Mouse (Mus musculus) frontal cortex, adult 2 months (tissue): ENCODE results near the gene Aldh6a1. TPM values are rescaled to one million over a fixed set of nuclear protein-coding genes. Genes with fewer than 3 reads are reported as not detected.

ENCODE experiments used
- DNase-seq, 2 experiments: peaks; one replicate each; pipeline ENCODE4 v3.0.0; 2022; ENCODE audit warnings: low spot score in 1 of 2; ENCODE audit errors: extremely low spot score in 1 of 2
- polyA plus RNA-seq: library from polyadenylated mRNA; depleted of rRNA; stranded (reverse); fragments of >200 nt; gene quantifications from 2 replicates; pipeline ENCODE4 v1.2.3, GENCODE M21; 2012

The Aldh6a1 gene
- polyA plus RNA-seq, 1 experiment, result 56.4 TPM

- peak; percentile 64 to 82 for DNase-seq
Measured at GRCm38 (mm10) chr12:84416834-84417604, 33.8 kb downstream of the Aldh6a1 start, which contains the start of gene Rnf113a2. Gene Rnf113a2, plus strand, starts transcription at chr12:84417196.

DNA sequence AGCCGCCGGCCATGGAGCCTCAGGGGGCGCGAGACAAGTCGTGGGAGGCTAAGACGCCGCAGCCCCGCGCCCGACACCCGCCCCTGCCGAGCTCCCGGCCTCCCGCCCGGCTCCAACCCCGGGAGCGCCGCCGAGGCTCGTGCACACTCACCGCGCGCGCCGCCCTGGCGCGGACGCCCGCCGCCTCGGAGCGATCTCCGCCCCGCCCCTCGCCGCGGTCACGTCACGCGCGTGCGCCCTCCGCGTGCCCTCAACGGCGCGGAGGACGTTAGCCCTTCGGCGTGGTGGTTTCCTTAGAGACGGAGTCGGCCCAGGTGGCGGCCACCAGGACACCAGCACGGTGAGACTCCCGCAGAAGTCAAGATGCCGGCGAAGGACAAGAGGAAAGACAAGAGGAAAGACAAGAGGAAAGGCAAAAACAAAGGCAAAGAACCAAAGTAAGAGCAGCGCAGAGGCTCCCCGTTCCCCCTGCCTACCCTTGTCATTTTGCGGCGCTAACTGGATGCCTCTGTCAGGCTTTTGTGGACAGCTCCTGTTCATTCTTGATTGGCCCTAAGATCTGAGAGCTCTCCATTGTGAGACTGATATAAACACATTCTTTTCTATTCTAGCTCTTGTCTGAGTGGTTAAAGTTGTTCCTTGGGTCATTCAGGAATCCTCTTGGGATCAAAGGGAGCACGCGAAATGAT is 41.8 kb downstream of the Aldh6a1 start, which contains the start of the genes Entpd5 and Bbof1:
TSS of gene Entpd5 (minus strand) at position 211 of the 689 bp plus-strand sequence.
TSS of gene Bbof1 (plus strand) at position 253 of the 689 bp plus-strand sequence.
- DNase-seq, result peak; percentile 63 to 93

GRCm38 (mm10) chr12:84407874-84408818 is 42.7 kb downstream of the Aldh6a1 start:
- DNase-seq, result peak; percentile 21 to 36

DNA sequence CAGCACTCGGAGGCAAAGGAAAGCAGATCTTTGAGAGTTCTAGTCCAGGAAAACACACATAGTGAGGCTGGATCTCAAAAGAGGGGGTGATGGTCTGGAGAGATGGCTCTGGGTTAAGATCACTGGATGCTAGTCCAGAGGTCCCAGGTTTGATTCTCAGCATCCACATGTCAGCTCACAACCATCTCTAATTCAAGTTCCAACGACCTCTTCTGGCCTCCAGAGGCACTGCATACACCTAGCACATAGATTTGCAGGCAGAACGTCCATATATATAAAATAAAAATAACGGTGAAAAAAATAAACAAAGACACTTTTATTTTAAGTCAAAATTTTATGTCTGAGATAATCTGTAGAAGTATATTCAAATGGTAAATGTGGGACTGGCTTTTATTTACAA is 43.5 kb downstream of the Aldh6a1 start:
- DNase-seq, result no peak

DNA sequence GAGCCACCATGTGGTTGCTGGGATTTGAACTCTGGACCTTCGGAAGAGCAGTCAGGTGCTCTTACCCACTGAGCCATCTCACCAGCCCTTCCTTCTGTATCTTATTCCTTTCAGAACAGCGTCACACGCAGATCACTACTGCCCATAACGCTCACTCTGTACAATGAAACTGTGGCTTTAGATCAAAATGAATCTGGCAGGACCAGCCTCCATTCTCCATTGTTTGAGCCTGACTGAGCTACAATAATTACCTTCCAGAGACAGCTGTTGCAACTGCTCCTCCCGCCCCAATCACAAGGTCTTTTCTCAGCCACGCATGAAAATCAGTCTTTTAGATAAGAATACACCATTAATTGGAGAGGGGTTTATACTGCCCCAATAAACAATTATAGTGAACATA is 46.3 kb downstream of the Aldh6a1 start:
- no peak for DNase-seq

DNA sequence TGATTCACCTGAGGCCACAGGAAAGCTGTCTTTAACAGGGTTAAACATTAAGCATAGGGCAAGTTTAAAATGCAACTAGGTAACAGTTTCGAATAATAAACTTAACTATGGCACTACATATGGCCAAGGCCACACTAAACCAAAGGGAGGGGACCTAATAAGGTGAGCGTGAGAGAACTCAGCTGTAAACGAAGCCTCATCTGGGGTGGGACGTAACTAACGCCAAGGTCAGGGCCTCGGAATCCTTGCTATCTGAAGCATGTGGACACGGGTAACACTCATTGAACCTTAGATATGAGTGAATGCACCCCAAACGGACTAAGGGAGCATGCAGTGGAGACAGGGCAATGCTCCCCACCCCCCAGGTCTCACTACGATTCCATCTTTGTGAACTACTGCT is 47.9 kb downstream of the Aldh6a1 start:
- DNase-seq, result no peak

- no peak for DNase-seq
Measured at GRCm38 (mm10) chr12:84400653-84401052, 50.2 kb downstream of the Aldh6a1 start.

DNA sequence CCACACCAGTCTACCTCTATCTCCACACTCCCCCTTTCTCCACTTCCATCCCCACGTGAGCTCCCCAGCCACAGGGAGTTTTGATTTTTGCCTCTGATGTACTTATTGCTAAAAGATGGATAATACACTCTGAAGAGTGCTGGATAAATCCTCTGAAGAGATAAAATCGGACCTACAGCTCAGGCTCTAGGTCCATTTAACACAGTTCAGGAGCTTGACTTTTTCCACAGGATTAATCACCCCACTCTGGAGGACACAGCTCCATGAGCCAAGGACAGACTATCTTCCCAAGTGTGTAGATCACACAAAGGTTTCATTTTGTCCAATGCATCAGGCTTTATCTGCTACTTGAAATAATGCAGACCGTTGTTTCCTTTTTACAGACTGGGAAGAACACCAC is 50.7 kb downstream of the Aldh6a1 start:
- DNase-seq, result no peak

DNA sequence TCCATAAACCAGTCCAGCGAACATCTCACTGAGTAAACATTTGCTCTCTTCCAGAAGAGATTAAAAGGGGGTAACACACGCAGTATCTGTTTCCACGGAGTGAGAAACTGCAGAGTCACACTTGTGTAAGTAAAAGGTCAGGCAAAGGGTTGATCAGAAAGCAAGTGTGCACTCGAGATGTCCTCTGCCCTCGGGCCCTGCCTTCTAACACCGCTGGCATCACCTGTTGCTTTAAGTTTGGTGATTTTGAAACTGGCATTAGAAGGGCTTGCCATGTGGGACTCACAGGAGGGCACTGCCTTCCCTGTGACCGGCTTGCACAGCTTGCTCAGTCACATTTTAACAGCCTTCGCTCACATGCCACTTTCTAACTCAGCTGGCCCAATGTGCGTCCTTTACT is 51.1 kb downstream of the Aldh6a1 start:
- DNase-seq, result no peak

GRCm38 (mm10) chr12:84399135-84399534 is 51.7 kb downstream of the Aldh6a1 start:
- no peak for DNase-seq

- DNase-seq, result no peak
Measured at GRCm38 (mm10) chr12:84398629-84399028, 52.2 kb downstream of the Aldh6a1 start.

GRCm38 (mm10) chr12:84397685-84398084 is 53.1 kb downstream of the Aldh6a1 start:
- DNase-seq, result no peak

DNA sequence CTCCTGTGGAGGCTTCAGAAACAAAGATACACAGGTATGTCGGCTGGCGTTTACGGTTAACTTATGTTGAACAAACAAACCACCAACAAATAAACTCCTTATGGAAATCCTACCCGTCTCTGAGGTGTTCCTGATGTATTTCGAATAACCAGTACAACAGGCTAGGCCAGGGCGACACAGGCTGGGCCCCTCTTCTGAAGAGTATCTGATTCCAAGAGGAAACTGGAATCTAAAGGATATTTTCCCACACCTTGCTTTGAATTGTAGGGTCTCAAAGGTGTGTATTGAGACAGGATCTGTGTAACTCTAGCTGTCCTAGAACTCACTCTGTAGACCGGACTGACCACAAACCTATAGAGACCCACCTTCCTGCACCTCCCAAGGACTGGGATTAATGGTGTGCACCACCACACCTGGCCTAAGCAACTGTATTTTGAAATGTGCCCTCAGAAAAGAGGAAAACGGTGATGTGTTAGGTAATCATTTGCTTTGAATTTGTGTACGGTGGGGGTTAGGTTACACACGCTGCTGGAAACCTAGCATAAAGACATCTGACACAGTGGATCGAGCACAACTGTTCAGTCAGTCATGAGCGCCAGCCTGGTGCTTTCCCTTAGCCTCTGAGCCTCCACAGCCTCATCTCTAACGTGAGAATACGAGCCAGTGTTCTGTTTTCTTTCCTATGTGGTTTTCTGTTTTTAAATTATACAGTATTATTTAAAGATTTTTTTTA is 53.7 kb downstream of the Aldh6a1 start:
- DNase-seq, result no peak

DNA sequence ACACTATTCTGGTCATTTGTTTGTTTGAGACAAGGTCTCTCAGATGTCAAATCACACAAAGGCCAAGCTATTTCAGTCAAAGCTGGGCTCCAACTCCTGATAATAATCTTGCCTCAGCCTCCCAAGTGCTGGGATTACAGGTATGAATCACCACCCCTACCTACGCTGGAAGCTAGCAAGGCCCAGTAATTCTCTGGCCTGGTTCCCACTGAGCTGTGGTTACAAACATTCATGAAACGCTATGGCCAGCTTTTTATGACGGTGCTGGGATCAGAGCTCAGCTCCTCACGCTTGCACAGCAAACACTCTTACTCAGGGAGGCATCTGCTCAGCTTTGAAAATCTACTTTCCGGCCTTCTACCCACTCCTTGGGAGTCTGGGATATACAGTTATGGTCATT is 57.0 kb downstream of the Aldh6a1 start:
- no peak for DNase-seq

GRCm38 (mm10) chr12:84392681-84393080 is 58.1 kb downstream of the Aldh6a1 start:
- DNase-seq, result no peak

DNA sequence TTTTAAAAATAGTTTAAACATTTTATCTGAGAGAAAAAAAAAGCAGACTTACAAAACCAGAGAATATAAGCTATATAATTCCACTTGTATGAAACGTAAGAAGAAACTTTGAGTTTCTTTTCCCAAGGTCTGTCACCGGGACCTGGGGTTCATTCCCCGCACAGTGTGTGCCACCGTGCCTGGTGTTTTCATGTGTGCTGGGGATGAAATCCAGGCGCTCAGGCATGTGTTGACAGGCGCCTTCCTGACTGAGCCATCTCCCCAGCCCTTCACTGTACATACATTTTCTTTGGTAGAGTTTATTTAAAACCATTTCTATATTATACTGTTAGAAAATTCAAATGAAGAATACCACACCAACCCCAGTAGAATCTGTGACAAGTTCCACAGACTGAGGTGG is 60.5 kb downstream of the Aldh6a1 start:
- no peak for DNase-seq

GRCm38 (mm10) chr12:84388774-84389400 is 61.9 kb downstream of the Aldh6a1 start:
- DNase-seq, result no peak

- DNase-seq, result no peak
Measured at GRCm38 (mm10) chr12:84388097-84388496, 62.7 kb downstream of the Aldh6a1 start.

- DNase-seq, result no peak
Measured at GRCm38 (mm10) chr12:84385408-84385807, 65.4 kb downstream of the Aldh6a1 start.
